Mouse (Mus musculus) heart, postnatal 0 days (tissue): ENCODE measurements around the gene Atf2.

ENCODE experiments used
- CTCF ChIP-seq: IDR thresholded peaks from 2 replicates; pipeline ENCODE4 v1.5.1; 2016; ENCODE audit warnings: antibody characterized with exemption, control low read depth, low read depth
- EP300 ChIP-seq: IDR thresholded peaks from 2 replicates; pipeline ENCODE4 v1.6.1; 2016; ENCODE audit warnings: antibody characterized with exemption, low read depth

GRCm38 (mm10) chr2:73925539-73925938, 33.1 kb upstream of the Atf2 start:
- TF ChIP-seq CTCF (no peak), EP300 (no peak)
